Mouse (Mus musculus) forebrain, embryonic 11.5 days (tissue): Measurements from ENCODE around the gene Ralgps2. TPM values are rescaled to one million over a fixed set of nuclear protein-coding genes. Genes with fewer than 3 reads are reported as not detected.

Source experiments
- ATAC-seq: fragments of 200-750 bp; cut with Nextera tagmentation; replicated peaks from 2 replicates; pipeline ENCODE4 v1.8.0; 2017; ENCODE audit warnings: moderate TSS enrichment; ENCODE audit not compliant: low FRiP score
- DNase-seq: peaks from one replicate; pipeline ENCODE4 v3.0.0-alpha.2; 2017; ENCODE audit warnings: low spot score
- H3K27ac ChIP-seq: fragments of 300-500 bp; sonication (generic); 2 replicates; pipeline ENCODE4 v1.5.1; 2014; ENCODE audit warnings: low read depth, low read length
- H3K27me3 ChIP-seq: fragments of 300-500 bp; sonication (generic); 2 replicates; pipeline ENCODE4 v1.6.1; 2014; ENCODE audit warnings: mild to moderate bottlenecking, low read length, mixed read lengths; ENCODE audit not compliant: control insufficient read depth, insufficient read depth
- H3K36me3 ChIP-seq: fragments of 300-500 bp; sonication (generic); 2 replicates; pipeline ENCODE4 v1.6.1; 2014; ENCODE audit warnings: mild to moderate bottlenecking, low read length, moderate library complexity, mixed read lengths; ENCODE audit not compliant: control insufficient read depth, insufficient read depth
- H3K4me1 ChIP-seq: fragments of 300-500 bp; sonication (generic); replicated peaks from 2 replicates; pipeline ENCODE4 v1.6.1; 2014; ENCODE audit warnings: low read length, mixed read lengths; ENCODE audit not compliant: control insufficient read depth, insufficient read depth
- H3K4me2 ChIP-seq: fragments of 300-500 bp; sonication (generic); 2 replicates; pipeline ENCODE4 v1.6.1; 2014; ENCODE audit warnings: low read depth, mild to moderate bottlenecking, low read length, moderate library complexity, mixed read lengths; ENCODE audit not compliant: severe bottlenecking
- H3K4me3 ChIP-seq: fragments of 300-500 bp; sonication (generic); 2 replicates; pipeline ENCODE4 v1.5.1; 2014; ENCODE audit warnings: low read depth, low read length
- H3K9ac ChIP-seq: fragments of 300-500 bp; sonication (generic); 2 replicates; pipeline ENCODE4 v1.6.1; 2014; ENCODE audit warnings: low read length
- H3K9me3 ChIP-seq: fragments of 300-500 bp; sonication (generic); 2 replicates; pipeline ENCODE4 v1.6.1; 2016; ENCODE audit warnings: low read length, mixed read lengths; ENCODE audit not compliant: control insufficient read depth
- WGBS: fragments of 180-500 bp; shearing (Covaris S2); extraction: QIAGEN DNeasy Blood & Tissue Kit; methylation state at CpG from one replicate; pipeline ENCODE4 v1.1.7; 2014; 5-methylcytosine and 5-hydroxymethylcytosine counted together
- polyA plus RNA-seq: library from polyadenylated mRNA; unstranded; fragments of >200 nt; fragmentation: Nextera tagmentation; extraction: Ambion mirVana; gene quantifications from 2 replicates; pipeline ENCODE4 v1.2.1, GENCODE M21; 2014

Ralgps2 gene
- polyA plus RNA-seq, 1 experiment from 2014 or later, result 82.0 TPM

- ATAC-seq (no peak), DNase-seq (no peak)
- 68% methylated on average over 6 of the region's 6 CpGs for WGBS
- no peaks in the 10 kb centered on the region for H3K4me1 ChIP-seq
- no peak overlapping the region for H3K4me3 ChIP-seq
- no peak overlapping the region for H3K9ac ChIP-seq
- no peak overlapping the region for H3K27ac ChIP-seq
- H3K4me2 ChIP-seq, result no peak overlapping the region
- no peaks in the 10 kb centered on the region for H3K27me3 ChIP-seq
- no peaks in the 10 kb centered on the region for H3K9me3 ChIP-seq
- no peaks in the 10 kb centered on the region for H3K36me3 ChIP-seq
These were observed 16.5 kb downstream of the Ralgps2 start for GRCm38 (mm10) chr1:156922921-156923320.

GRCm38 (mm10) chr1:156921290-156921994 is 18.0 kb downstream of the Ralgps2 start:
- Histone ChIP-seq H3K27ac (no peak overlapping the region), H3K9me3 (no peaks in the 10 kb centered on the region), H3K4me3 (no peak overlapping the region), H3K9ac (no peak overlapping the region), H3K4me2 (no peak overlapping the region), H3K4me1 (no peaks in the 10 kb centered on the region), H3K36me3 (no peaks in the 10 kb centered on the region), H3K27me3 (no peaks in the 10 kb centered on the region)
- ATAC-seq (no peak), DNase-seq (no peak)
- WGBS, result 67% methylated on average over 12 of the region's 12 CpGs

DNA sequence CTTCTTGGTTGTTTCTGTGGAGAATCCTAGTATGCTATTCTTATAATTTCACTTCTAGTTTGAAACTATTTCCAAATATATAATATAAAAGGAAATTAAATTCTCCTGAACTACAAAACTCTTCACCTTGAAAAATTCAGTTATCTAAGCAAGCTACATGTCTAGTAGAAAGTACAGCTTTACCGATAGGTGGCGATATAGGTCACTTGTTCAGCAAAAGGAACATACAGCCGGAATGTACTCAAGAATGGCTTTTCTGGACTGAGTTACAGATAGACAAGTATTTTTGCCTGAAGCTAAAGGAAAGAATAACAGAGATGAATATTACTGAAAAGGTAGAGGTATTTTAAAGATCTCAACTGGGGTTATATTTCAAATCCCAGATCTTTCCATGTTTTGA is 22.0 kb downstream of the Ralgps2 start:
- no peak for DNase-seq
- Histone ChIP-seq H3K4me1 (no peaks in the 10 kb centered on the region), H3K9ac (no peak overlapping the region), H3K4me2 (no peak overlapping the region), H3K9me3 (no peaks in the 10 kb centered on the region), H3K27ac (no peak overlapping the region), H3K4me3 (no peak overlapping the region), H3K36me3 (no peaks in the 10 kb centered on the region), H3K27me3 (no peaks in the 10 kb centered on the region)
- 18% methylated on average over 3 of the region's 3 CpGs for WGBS
- 0 out of 2 replicates have a peak, but pooled peaks have one; percentile 66 for ATAC-seq

GRCm38 (mm10) chr1:156916361-156916760 is 23.1 kb downstream of the Ralgps2 start:
- Histone ChIP-seq H3K4me3 (no peak overlapping the region), H3K27me3 (no peaks in the 10 kb centered on the region), H3K9me3 (no peaks in the 10 kb centered on the region), H3K4me2 (no peak overlapping the region), H3K36me3 (no peaks in the 10 kb centered on the region), H3K27ac (no peak overlapping the region), H3K9ac (no peak overlapping the region), H3K4me1 (no peaks in the 10 kb centered on the region)
- WGBS, result 87% methylated on average over 3 of the region's 3 CpGs
- DNase-seq, result no peak
- ATAC-seq, result no peak

DNA sequence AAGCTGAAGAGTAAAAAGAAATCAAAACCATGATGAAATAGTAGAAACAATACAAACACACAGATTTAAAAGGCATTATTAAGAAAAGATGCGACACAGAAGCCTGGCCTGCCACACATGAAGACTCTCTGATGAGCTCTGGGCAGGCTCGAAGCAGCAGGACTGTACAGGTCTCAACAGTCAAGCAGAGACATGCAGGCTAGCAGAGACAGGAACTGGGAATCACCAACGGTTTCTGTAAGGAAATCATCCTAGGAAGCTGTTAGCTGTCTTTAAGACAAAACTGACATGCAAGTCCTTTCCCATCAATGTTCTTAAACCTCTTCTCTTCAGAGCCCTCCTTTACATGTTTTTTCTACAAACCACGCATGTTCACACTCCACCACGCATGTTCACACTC is 24.5 kb downstream of the Ralgps2 start:
- Histone ChIP-seq H3K36me3 (no peaks in the 10 kb centered on the region), H3K27ac (no peak overlapping the region), H3K27me3 (no peaks in the 10 kb centered on the region), H3K4me3 (no peak overlapping the region), H3K4me1 (no peaks in the 10 kb centered on the region), H3K9ac (no peak overlapping the region), H3K9me3 (no peaks in the 10 kb centered on the region), H3K4me2 (no peak overlapping the region)
- 81% methylated on average over 5 of the region's 5 CpGs for WGBS
- no peak for DNase-seq
- ATAC-seq, result no peak

DNA sequence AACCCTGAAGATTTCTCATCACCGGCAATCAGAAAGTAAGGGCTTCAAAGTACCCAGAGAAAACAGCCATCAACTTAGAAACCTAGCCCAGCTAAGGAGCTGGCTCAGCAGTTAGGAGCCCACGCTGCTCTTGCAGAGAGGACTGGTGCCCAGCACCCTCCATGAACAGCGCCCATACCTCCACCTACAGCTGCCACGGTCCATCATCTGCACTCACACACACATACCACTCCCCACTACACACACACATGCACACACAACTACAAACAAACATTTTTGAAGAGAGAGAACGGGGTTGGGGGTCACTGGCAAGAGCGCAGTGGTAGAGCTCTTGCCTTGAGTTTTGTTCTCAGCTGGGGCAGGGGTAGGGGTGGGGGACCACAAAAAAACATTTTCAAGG is 26.2 kb downstream of the Ralgps2 start:
- no peak overlapping the region for H3K4me2 ChIP-seq
- WGBS, result 92% methylated on average over 6 of the region's 6 CpGs
- no peak overlapping the region for H3K4me3 ChIP-seq
- no peaks in the 10 kb centered on the region for H3K27me3 ChIP-seq
- ATAC-seq, result no peak
- DNase-seq, result no peak
- H3K9ac ChIP-seq, result no peak overlapping the region
- H3K36me3 ChIP-seq, result no peaks in the 10 kb centered on the region
- no peaks in the 10 kb centered on the region for H3K4me1 ChIP-seq
- no peak overlapping the region for H3K27ac ChIP-seq
- H3K9me3 ChIP-seq, result no peaks in the 10 kb centered on the region

DNA sequence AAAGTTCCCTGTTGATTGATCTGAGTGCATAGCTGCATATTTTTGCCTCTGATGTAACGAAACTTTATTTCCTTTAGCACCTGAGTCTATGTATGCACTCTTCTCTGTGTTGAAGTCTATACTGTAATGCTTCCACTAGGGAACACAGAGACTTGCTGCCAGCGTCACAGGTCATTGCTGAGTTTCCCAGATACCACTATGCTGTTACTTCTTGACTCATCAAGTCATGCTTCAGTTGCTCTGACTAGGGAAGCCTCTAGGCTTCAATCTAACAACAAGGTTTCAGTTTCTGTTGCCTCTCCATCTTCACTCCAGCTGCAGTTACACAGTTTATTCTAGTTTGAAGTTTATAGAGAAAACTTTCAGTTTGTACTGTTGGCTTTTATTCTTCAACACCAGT is 28.5 kb downstream of the Ralgps2 start:
- Histone ChIP-seq H3K9me3 (no peaks in the 10 kb centered on the region), H3K36me3 (no peaks in the 10 kb centered on the region), H3K9ac (no peak overlapping the region), H3K4me2 (no peak overlapping the region), H3K4me1 (no peaks in the 10 kb centered on the region), H3K27me3 (no peaks in the 10 kb centered on the region), H3K27ac (no peak overlapping the region), H3K4me3 (no peak overlapping the region)
- DNase-seq (no peak), ATAC-seq (no peak)
- WGBS, result 81% methylated on average over 2 of the region's 2 CpGs

DNA sequence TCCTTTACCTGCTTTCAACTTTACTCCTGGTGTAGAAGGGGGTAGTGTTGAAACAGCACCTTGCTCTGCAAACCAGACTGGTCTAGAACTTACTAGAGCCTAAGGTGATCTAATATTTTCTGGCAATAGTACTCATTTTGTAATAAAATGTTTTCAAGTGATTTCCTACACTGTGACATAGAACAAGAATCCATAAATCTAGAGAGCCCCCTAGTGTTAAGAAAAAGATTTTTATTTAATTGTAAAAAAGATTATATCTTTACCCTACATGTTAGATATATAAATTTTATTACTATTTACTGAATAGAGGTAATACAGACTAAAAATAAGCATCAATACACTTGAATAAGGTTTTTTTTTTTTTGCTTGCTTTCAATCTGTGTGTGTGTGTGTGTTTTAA is 29.6 kb downstream of the Ralgps2 start:
- Histone ChIP-seq H3K9me3 (no peaks in the 10 kb centered on the region), H3K36me3 (no peaks in the 10 kb centered on the region), H3K27me3 (no peaks in the 10 kb centered on the region), H3K27ac (no peak overlapping the region), H3K9ac (no peak overlapping the region), H3K4me1 (no peaks in the 10 kb centered on the region), H3K4me3 (no peak overlapping the region), H3K4me2 (no peak overlapping the region)
- DNase-seq (no peak), ATAC-seq (no peak)

DNA sequence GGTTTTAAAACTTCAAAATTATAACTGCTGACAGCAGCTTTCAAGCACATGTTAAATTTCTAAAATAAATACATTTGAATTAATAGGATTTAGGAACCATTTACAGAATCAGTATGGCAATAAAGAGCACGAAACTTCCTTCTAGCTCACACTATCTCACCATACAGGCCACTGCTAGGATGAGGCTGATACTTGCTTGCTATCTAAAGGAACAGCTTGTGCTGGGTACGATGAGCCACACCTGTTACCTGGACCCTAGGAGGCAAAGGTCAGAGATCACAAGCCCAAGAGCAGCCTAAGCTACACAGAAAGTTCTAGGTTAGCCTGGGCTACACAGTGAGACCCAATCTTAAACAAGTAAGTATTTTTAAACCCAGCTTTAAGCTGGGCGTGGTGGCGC is 30.2 kb downstream of the Ralgps2 start:
- H3K9me3 ChIP-seq, result no peaks in the 10 kb centered on the region
- H3K4me3 ChIP-seq, result no peak overlapping the region
- H3K27me3 ChIP-seq, result no peaks in the 10 kb centered on the region
- no peak overlapping the region for H3K4me2 ChIP-seq
- H3K4me1 ChIP-seq, result no peaks in the 10 kb centered on the region
- 94% methylated on average over 4 of the region's 4 CpGs for WGBS
- H3K27ac ChIP-seq, result no peak overlapping the region
- no peak for ATAC-seq
- DNase-seq, result no peak
- no peaks in the 10 kb centered on the region for H3K36me3 ChIP-seq
- H3K9ac ChIP-seq, result no peak overlapping the region
